Comparison of ENCODE assay signal across 8 mouse cellular contexts in genomic region chr3:82725546-82725945, GRCm38 (mm10).
A peak's percentile ranks its signal among the peaks of the same experiment; 100 is the strongest.
DNase-seq lines count a peak whose midpoint lies in the region; ATAC-seq and TF ChIP-seq lines count a peak whose summit lies in the region.

No protein-coding gene starts in this region.

- no peaks in the 10 kb centered on the region for H3K27me3 ChIP-seq in kidney, adult 2 months (replicated peaks; ENCODE audit: control insufficient read depth, insufficient read depth, low read length)
- no peaks in the 10 kb centered on the region for H3K27me3 ChIP-seq in kidney, embryonic 15.5 days
- H3K27me3 ChIP-seq in limb, embryonic 14.5 days (ENCODE audit: control insufficient read depth, insufficient read depth, low read length) = no peaks in the 10 kb centered on the region

- no peak for ATAC-seq in kidney, embryonic 15.5 days (replicated peaks; ENCODE audit: low FRiP score)
- ATAC-seq in granulocyte monocyte progenitor cell, adult 5-6 weeks (replicated peaks; ENCODE audit: poor library complexity, severe bottlenecking) = peak; percentile 77
- no peak for ATAC-seq in limb, embryonic 14.5 days (ENCODE audit: low FRiP score, low read depth)

- no peak overlapping the region for H3K4me3 ChIP-seq in kidney, adult 2 months (ENCODE audit: insufficient read depth, low read depth, low read length)
- no peak overlapping the region for H3K4me3 ChIP-seq in kidney, embryonic 15.5 days (replicated peaks)
- no peak overlapping the region for H3K4me3 ChIP-seq in limb, embryonic 14.5 days (replicated peaks; ENCODE audit: low read length)

- no peak overlapping the region for H3K9ac ChIP-seq in kidney, embryonic 15.5 days
- H3K9ac ChIP-seq in limb, embryonic 14.5 days (ENCODE audit: low read depth, low read length, severe bottlenecking) = no peak overlapping the region

- peak; percentile 14 for DNase-seq in kidney, adult 2 months
- DNase-seq in ZHBTc4 (ENCODE audit: low read depth, low spot score) = peak; percentile 75
- peak; percentile 45 to 56 for DNase-seq in cerebellum, postnatal 36 days
- peak; percentile 49 for DNase-seq in limb, embryonic 14.5 days (ENCODE audit: low spot score)
- DNase-seq in ovary, postnatal 14 days (ENCODE audit: low spot score) = peak; percentile 36
- peak; percentile 5 for DNase-seq in yolk sac, embryonic 10.5 days (ENCODE audit: low spot score)

- no peak overlapping the region for H3K4me2 ChIP-seq in kidney, embryonic 15.5 days
- no peak overlapping the region for H3K4me2 ChIP-seq in limb, embryonic 14.5 days (replicated peaks; ENCODE audit: low read depth, low read length, severe bottlenecking)

- H3K4me1 ChIP-seq in kidney, adult 2 months (ENCODE audit: control insufficient read depth, insufficient read depth, low read length) = no peaks in the 10 kb centered on the region
- no peaks in the 10 kb centered on the region for H3K4me1 ChIP-seq in kidney, embryonic 15.5 days
- no peaks in the 10 kb centered on the region for H3K4me1 ChIP-seq in limb, embryonic 14.5 days (ENCODE audit: control insufficient read depth, insufficient read depth, low read length)

- no peak overlapping the region for H3K27ac ChIP-seq in kidney, adult 2 months (ENCODE audit: insufficient read depth, low read depth, low read length)
- no peak overlapping the region for H3K27ac ChIP-seq in kidney, embryonic 15.5 days
- H3K27ac ChIP-seq in limb, embryonic 14.5 days (replicated peaks; ENCODE audit: low read depth, low read length) = no peak overlapping the region

- no peaks in the 10 kb centered on the region for H3K9me3 ChIP-seq in kidney, embryonic 15.5 days (replicated peaks)
- no peaks in the 10 kb centered on the region for H3K9me3 ChIP-seq in limb, embryonic 14.5 days (ENCODE audit: control insufficient read depth, low read length)

- H3K36me3 ChIP-seq in kidney, adult 2 months (ENCODE audit: control insufficient read depth, insufficient read depth, low read length) = no peaks in the 10 kb centered on the region
- H3K36me3 ChIP-seq in kidney, embryonic 15.5 days = no peaks in the 10 kb centered on the region
- no peaks in the 10 kb centered on the region for H3K36me3 ChIP-seq in limb, embryonic 14.5 days (ENCODE audit: control insufficient read depth, insufficient read depth, low read length)

- 26% methylated on average over 3 of the region's 3 CpGs for WGBS in kidney, adult 2 months
- 36% methylated on average over 3 of the region's 3 CpGs for WGBS in kidney, embryonic 15.5 days
- 27% methylated on average over 3 of the region's 3 CpGs for WGBS in limb, embryonic 14.5 days

- TF ChIP-seq CTCF in kidney, adult 2 months (conservative IDR thresholded peaks at IDR 0.05; ENCODE audit: insufficient read depth, insufficient read length, low read depth, low read length) = peak; percentile 89

- TF ChIP-seq POLR2A in kidney, adult 2 months (IDR thresholded peaks at IDR 0.05; ENCODE audit: low read depth, low read length) = no peak
- TF ChIP-seq POLR2A in limb, embryonic 14.5 days (IDR thresholded peaks at IDR 0.05; ENCODE audit: borderline replicate concordance, extremely low read depth, insufficient read depth, insufficient read length) = no peak

Comparison
In these comparisons a context has a peak if more than half of its experiments do, and no peak if none do; other contexts are left out.
1. DNase-seq: peak in every context shown above with its lines; median percentile 75 in ZHBTc4; 50 in cerebellum, postnatal 36 days; 49 in limb, embryonic 14.5 days; 36 in ovary, postnatal 14 days; 14 in kidney, adult 2 months; 5 in yolk sac, embryonic 10.5 days.